Mouse (Mus musculus) lung, adult 2 months (tissue): ENCODE measurements around the gene E2f6.

ENCODE experiments used
- CTCF ChIP-seq: fragments of 200-500 bp; IDR thresholded peaks from 2 replicates; pipeline ENCODE4 v1.5.1; 2011; ENCODE audit warnings: mild to moderate bottlenecking, low read length, control low read depth; ENCODE audit not compliant: insufficient read depth
- POLR2A ChIP-seq: fragments of 200-500 bp; IDR thresholded peaks from 2 replicates; pipeline ENCODE4 v1.6.1; 2011; ENCODE audit warnings: low read depth, mild to moderate bottlenecking, control low read depth, low read length, borderline replicate concordance; ENCODE audit errors: extremely low read depth

GRCm38 (mm10) chr12:16875269-16875668 lies 64.5 kb downstream of the E2f6 start:
- TF ChIP-seq CTCF (no peak), POLR2A (no peak)
